Mouse (Mus musculus): Measurements from ENCODE around the gene Slc25a13.

The Slc25a13 gene

DNA sequence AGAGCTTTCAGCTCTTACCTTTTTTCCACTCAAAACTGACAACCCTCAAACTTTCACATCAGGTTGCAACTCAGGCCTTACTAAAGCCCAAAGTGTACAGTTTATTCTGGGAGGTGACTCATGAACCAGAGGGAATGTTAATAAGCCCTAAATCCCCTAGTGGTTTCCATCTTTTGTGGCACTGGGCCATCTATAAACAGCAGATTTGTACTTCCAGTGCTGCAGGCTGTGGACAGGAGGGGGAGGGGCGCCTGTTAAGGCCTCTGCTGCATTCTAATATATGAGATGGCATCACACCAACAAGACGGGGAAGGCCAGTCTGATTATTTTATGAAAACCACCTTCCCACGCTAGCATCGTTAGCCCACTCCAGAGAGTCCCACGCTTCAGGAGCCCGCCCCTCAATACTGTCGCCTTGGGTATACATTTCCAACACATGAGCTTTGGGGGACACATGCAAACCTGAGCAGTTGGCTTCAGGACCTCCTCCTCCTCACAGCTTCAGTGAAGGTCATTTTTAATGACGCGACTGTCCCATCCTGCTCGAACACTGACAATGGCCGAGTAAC, 48.3 kb downstream of the Slc25a13 start:
- DNase-seq (ENCODE audit: extremely low spot score), result no peak

DNA sequence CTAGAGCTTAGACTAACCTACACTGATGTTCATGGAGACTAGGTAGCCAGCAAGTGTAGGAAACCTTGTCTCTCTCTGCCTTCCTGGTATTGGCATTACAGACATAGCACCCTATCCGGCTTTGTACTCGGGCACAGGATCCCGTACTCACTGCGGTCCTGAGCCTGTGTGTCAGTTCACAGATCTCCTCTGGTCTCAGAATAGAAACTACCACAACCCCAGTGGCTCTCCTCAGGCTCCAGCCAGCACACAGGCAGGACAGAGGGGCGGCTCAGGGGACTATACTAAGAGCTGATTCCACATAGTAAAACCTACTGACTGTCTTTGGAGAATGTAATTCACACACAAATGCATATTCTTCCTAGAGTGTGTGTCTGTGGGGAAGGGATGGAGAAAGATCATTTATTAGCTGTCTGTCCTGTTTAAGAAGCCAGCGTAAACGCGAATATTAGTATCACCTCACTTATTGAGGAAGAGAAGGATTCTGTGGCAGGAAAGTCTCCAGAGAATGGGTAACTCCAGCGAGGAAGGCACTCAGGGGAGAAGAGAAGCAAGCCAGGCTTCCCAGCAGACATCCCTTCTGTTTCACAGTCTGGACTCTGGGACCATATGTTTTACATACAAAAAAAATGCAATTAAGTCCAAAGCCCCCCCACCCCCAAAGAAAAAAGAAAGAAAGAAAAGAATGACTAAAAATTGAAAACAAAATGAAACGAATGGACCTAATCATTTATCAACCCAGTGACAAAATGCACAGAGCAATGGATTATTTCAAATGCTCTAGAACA, 49.4 kb downstream of the Slc25a13 start:
- no peak for DNase-seq (ENCODE audit: extremely low spot score)

DNA sequence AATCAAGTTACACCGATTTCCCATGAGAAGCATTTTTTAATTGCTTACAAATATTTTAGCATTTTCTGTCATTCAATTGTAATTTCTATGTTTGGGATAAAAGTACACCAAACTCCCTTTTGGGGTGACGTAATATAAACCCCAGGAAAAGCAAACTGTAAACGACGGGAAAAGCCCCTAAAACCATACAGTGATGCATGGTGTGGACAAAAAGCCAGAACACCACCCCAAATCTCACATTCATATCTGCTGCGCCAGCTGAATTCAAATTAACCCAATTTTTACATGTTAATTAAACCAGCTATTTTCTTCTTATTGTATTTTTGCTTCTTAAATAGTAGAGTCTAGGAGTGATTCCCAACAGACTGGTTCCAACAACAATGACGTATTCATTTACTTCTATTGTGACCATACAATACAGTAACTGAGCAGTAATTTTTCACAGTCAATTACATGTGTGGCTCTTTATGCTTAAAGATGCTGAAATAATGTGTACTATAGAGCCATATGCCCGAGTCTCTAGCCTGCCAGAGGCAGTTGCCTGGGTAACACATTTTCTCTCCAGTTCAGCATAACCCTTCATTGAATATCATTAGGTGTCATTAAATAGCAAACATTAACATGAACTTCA, 53.9 kb downstream of the Slc25a13 start:
- DNase-seq (ENCODE audit: extremely low spot score), result no peak

DNA sequence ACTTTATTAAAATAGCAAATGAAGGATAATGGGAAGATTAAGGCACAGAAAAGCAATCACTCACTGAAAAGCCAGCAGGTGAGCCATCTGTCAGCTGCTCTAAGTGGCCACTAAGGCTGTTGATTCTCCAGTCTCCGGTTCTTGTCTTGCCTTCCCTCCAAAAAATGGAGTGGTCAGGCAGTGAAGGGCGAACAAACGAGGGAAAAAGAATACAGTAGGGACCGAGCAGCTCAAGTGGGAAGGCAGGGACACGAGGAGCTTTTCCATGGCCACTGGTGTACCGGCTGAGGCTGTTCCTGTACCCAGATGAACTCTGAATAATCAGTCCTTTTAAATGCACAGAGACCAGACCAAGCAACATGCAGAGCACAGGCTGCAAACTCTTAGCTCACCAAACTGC, 54.8 kb downstream of the Slc25a13 start:
- no peak for DNase-seq (ENCODE audit: extremely low spot score)

DNA sequence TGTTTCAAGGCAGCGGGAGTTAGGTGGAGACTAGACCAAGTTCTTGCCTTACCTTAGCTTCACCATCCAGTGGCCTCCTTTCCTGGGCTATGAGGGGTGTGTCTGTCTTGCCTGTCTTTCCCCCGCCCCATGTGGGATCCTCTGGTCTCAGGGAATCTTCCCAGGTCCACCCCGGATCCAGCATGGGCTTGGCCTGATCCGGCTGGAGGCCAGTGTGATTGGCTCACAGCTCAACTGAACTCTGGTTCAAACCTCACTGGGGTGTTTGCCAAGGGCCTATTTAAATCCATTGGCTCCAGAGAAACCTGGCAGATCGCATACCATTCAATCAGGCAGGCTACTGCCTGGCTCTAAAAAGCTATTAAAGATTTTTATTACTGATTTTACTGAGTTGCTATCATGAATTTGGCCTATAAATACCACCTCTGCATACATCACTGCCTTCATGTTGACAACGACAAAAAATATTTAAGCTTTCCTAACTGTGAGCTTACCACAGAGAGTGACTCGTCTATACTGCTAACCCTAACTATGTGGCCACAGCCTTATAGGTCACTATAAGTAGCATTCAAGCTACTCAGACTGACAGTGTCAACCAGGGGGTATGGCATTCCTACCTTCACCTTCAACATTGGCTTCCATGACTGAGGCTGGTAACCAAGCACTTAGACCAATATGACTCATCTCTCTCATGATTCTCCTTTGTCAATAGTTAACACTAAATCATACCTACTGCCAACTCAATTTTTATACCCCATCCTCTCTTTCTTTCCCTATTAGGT, 56.1 kb downstream of the Slc25a13 start:
- DNase-seq (ENCODE audit: extremely low spot score), result no peak

DNA sequence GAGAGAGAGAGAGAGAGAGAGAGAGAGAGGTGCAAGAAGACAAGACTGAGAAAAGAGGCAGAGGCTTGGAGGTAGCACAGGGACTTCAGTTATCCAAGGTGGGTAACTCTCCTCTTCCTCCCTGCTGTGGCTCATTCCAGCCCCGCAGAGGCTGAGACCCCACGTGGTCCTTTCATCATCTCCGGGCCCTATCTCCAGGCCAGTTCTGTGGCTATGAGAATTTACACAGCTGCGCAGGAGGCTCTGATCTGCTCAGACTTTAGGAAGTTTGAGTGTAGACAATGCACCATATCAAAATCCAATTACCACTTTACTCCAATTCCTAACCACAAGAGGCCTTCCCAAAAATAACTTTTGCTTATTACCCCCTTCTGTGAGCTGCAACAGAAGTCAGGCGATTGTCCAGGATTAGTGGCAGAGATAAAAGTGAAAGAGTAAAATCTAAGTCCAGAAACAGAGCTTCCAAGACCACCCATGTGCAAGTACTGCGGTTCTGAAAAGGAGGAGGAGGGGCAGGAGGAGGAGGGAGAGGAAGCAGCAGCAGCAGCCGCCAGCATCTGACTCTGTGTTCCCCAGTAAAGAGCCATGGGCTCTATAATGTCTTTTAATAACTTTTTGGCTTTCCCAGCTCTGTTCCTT, 57.6 kb downstream of the Slc25a13 start:
- DNase-seq (ENCODE audit: extremely low spot score), result peak; percentile 53

DNA sequence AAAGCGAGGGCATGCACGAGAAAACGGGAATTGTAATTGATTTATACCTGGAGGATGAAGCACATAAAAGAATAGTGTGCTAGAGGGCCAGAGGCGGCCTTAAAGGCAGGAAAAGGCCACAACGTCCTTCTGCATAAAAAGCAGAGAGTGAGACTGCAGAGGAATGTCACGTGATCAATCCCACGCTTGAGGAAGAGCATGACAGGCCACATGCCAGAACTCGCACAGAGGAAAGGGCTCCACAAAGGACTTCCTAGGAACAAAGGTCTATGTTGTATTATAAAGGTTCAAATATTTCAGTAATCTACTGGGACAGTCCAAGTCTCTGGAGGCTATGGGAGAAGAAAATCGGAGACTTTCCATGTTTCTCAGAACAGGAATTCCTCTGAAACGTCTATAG, 63.5 kb downstream of the Slc25a13 start:
- no peak for DNase-seq (ENCODE audit: extremely low spot score)

DNA sequence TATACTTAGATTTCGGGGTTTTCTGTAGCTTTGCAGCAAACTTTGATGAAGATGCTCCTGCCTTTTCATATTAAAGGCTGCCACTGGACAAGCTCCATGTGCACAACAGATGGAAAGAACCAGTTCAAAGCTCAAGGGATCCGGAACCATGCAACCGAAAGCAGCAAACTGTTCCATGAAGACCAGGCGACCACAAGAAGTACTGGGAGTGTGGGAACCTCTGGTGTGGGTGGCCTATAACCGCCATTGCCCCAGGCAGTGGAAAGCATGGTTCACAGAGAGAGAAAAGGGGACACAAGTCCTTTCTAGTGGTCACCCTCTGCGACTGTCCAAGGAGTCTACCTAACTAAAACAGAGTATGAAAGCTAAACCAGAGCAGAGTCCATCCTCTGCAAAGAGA, 66.2 kb downstream of the Slc25a13 start:
- DNase-seq (ENCODE audit: extremely low spot score), result no peak

DNA sequence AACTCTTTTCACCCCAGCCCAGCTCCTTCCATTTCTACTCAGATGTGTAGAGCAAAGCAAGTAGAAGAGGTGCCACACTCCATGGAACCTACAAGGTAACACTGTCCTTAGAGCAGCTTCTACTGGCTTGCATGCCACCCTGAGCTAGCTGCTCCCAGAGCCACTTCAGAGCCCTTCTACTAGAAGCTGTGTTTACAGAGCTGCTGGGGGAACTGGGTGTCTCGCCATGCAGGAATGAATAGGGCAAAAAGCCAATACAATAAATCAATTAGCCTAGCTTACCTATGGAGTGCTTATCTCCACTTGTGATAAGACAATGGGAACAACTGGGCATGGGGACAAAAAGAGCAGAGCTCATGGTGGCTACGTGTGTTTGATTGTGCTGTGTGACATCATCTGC, 67.2 kb downstream of the Slc25a13 start:
- DNase-seq (ENCODE audit: extremely low spot score), result no peak

DNA sequence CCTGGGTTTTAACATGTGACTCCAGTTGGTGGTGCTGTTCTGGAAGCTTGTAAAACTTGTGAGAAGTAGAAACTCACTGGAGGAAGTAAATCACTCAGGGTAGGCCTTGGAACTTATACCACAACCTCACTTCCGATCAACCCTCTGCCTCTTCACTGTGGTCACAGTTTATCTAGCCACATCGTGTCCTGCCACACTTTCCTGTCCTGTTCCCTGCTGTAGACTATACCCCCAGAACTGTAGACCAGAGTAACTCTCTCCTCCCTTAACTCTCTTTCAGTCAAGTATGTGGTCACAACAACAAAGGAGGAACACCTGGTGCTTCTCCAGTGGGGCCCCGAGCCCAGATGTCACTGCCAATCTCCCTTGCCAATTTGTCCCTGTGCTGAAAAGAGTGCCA, 67.6 kb downstream of the Slc25a13 start:
- no peak for DNase-seq (ENCODE audit: extremely low spot score)

DNA sequence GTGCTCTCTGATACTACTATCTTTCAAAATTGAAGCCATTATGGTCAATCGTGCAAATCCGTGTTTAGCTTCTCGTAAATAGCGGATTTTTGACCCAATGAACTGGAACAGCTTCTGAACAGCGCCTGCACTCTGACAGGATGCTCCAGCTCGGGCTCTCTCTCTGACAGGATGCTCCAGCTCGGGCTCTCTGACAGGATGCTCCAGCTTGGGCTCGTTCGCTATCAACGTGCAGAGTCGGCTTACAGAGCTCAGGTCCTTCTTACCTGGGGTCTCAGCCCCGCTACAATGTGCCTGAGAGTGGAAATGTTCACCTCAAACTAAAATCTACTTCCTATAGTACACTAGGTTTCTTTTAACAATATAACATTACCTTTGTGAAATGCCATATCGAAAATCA, 71.6 kb downstream of the Slc25a13 start:
- DNase-seq (ENCODE audit: extremely low spot score), result no peak

DNA sequence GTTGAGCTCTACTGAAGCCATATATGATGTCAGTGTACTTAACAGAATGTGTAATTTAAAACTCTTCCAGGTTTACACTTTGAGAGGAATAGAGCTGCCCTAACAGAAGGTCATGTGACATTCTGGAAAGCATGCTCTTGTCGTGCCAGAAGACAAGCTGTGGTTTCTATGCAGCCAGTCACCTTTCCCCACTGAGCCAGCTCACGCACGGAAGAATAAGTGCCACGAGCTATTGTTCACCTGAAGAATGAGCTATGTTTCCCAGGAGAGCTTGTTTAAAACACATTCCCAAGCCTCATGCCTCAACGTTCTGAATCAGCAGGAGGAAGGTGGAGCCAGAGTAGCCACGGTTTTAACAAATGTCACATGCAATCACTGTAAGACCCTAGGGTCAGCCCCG, 73.4 kb downstream of the Slc25a13 start:
- DNase-seq (ENCODE audit: extremely low spot score), result no peak

DNA sequence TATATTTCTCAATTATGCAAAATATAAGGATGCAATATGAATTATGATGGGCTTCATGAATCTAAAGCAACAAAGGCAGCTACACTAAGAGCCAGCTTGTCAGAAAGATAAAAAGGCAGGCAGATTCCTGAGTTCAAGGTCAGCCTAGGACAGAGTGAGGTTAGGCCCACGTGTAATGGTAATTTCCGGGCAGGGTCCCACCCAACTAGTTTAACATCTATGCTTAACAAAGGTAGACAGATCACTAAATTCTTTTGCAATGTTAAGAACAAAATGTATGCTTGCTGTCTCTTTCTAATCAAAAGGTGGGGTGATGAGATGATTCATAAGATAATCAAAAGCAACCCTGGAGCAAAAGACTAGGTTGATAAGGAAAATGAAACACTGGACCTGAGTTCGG, 76.6 kb downstream of the Slc25a13 start:
- DNase-seq (ENCODE audit: extremely low spot score), result no peak

DNA sequence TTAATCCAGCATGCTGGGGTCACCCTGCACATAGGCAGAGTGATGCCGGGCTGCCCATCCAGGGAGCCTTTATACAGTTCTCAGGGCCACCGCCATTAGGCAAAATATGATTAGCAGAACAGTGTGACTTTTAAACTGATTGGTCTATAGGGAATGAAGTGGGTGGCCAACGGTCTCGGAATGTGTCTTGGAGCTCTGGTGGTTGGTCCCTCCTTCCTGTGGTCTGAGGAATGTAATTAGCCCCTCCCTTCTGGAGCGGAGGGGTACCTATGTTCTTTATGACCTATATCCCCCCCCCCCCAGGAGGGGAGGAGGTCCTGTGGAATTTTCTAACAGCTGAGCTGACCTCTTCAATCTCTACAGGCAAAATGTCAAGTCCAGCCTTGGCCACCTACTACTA, 77.9 kb downstream of the Slc25a13 start:
- DNase-seq (ENCODE audit: extremely low spot score), result no peak

DNA sequence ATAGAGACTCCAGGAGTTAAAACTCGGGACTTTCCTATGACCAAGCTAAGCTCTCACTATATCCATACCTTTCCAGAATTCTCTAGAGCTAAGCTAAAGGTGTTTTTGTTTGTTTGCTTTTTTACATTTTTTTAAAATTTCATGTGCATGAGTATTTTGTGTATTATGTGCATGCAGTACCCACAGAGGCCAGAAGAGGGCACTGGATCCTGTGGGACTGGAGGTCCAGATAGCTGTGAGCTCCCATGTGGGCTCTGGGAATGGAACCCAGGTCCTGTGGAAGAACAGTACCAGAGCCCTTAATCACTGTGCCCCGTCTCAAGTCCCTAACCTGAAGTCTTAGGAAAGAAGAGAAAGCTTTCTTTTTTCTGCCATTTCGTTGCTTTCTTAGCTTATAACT, 80.2 kb downstream of the Slc25a13 start:
- no peak for DNase-seq (ENCODE audit: extremely low spot score)

DNA sequence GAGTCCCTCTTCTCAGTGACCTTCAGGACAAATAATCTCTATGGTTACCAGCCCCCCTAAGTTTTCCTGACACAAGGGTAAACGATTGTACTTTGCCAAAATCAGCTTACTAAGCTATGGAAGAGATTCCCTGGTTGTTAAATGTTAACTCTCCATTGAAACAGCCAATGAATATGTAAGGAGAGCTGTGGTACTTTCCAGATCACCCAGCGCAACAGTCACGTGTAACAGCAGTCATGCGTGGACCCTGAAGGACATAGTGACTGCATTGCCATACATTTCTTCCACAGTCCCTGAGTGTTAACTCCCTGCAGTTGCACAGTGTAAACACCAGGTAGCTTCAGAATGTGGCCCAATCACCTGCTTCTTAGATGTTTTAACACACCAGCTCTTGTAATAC, 82.0 kb downstream of the Slc25a13 start:
- no peak for DNase-seq (ENCODE audit: extremely low spot score)

DNA sequence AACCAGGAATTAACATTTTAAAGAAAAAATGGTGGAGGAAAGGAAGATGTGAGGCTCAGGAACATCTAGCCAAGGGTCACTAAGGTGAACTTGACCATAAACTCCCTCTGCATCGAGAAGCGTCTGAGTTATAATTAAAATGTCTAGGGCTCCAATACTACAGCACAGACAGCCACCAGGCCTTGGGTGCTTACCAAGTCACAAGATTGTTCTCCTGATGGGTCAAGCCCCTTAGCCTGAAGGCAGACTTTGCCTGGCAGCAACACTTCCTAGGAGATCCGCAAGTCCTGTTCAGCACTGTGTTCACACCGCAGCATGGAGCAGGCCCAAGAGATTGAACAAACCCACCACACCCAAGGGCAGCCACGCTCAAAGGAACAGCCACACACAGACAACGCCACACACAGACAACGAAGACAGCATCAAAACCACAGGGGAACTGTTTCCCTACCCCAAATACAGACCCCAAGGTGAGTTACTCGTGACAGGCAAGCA, 83.4 kb downstream of the Slc25a13 start:
- no peak for DNase-seq (ENCODE audit: extremely low spot score)

DNA sequence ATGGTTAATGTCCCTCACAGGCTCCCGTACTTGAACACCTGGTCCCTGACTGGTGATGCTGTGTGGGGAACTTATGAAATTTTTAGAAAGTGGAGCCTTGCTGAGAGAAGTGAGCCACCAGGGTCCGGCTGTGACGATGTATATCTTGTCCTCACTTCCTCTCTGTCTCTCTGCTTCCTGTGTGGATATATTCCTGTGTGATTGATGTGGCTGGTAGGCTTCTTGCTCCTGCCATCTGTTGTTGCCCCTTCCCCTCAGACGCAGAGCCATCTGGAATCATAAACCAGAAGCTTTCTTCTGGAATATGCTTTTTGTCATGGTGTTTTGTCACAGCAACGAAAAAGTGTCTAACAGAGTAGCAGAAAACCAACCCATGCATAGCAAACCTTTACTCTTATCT, 84.9 kb downstream of the Slc25a13 start:
- no peak for DNase-seq (ENCODE audit: extremely low spot score)

DNA sequence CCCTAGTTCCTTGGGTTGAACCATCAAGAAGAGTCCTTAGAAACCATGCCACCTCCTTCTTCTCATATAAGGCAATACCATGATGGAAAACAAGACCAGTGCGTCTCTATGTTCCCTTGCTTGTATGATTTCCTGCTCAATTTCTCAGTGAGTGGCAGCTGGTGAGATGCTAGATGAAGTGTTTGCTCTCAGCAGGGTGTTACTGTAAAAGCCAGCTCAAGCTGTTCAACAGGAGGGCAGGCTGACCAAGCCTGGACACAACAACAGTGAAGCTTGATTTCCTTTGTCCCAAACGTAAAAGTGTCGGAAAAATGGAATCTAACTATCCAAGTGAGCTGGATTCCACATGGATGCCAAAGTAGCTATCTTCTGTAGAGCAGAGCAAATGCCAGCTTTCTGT, 91.4 kb downstream of the Slc25a13 start:
- DNase-seq (ENCODE audit: extremely low spot score), result no peak

DNA sequence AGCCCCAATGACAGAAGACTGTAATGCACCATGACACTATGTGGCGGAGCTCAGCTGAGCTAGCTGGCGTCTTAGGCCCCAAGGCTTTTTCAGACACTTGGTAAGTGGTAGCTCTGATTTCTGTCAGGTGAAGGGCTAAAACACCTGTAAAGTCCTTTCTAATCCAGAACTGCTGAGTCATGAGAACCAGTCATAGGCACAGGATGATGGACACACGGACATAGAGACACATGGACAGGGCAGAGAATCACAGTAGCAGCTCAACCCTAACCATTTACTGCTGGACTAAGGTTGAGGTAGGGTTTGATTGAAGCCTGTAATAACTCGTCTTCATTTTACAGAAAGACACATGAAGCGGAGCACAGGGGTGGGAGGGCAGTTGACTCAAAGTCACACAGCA, 95.1 kb downstream of the Slc25a13 start:
- no peak for DNase-seq (ENCODE audit: extremely low spot score)

DNA sequence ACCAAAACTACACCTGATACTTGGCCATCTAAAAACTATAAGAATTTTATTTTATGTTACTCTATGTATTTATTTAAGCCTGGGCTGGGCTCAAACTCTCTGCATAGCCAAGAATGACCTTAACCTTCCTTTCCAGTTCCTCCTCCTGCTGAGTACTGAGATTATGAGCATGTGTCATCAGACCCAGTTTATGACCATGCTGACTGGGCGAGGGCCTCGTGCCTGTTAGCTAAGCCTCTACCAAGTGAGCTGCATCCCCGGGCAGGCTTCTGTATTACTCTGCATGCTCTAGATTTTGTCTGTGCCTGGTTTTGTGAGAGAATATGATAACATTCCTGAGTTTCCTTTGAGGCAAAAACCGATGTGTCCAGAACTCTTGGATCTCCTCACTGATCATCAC, 96.1 kb downstream of the Slc25a13 start:
- no peak for DNase-seq (ENCODE audit: extremely low spot score)

DNA sequence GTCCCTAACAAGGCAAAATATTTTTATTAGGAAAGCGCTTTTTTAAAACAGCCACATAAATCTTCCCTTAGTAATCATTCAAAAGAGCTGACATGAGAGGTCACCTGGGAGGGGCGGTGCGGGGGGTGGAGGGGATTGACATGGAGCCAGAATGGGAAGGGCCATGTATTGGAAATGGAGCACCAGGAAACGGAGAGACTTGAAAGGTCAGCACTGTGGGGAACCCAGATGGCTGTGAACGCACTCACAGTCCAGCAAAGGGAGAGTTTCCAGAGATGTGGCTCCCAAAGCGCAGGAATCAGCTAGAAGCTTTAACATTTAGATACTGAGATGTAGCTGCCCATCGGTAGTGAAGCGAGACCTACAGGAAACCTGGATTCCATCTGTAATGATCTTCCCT, 101.2 kb downstream of the Slc25a13 start:
- no peak for DNase-seq (ENCODE audit: extremely low spot score)
